Mouse (Mus musculus) right cerebral cortex, postnatal 10 days (tissue): ENCODE results near the gene Sipa1l3.
A peak's percentile ranks its signal among the peaks of the same experiment; 100 is the strongest.

Experiments used
- DNase-seq, 2 experiments: peaks; one replicate each; pipeline ENCODE4 v3.0.0; 2021; ENCODE audit warnings: low spot score in 2 of 2

The Sipa1l3 gene

DNA sequence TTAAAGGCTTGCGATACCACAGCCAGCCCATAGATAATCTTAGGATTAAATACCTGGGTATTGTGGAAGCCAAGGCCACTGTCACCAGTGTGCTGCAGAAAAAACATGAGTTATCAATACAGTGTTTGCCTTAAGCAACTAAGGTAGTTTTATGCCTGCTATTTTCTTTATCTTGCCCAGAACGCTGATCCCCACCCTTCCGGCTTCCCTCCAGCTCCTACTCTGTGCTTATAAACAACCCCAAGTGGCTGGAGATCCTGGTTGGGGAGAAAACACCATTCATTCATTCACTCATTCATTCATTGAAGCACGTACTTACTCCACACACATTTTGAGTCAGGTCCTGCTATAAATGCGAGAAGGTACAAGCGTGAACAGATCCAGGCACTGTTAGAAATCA, 233.9 kb downstream of the Sipa1l3 start:
- DNase-seq, result no peak

DNA sequence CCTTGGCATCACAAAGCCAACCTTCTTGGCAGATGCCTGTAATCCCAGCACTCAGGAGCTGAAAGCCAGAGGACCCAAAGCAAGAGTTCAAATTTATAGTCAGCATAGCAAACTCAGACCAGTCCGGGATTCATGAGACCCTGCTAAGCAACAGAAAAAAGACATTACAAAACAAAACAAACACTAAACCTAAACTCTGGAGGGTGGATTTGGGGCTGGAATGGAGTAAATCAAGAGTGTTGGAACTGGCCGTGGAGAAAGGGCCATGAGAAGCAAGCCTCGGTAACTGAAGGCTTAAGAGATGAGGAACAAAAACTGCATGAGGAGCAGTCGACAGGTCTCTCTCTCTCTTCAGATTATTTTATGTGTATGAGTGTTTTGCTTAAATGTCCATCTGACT, 234.6 kb downstream of the Sipa1l3 start:
- DNase-seq, result no peak

DNA sequence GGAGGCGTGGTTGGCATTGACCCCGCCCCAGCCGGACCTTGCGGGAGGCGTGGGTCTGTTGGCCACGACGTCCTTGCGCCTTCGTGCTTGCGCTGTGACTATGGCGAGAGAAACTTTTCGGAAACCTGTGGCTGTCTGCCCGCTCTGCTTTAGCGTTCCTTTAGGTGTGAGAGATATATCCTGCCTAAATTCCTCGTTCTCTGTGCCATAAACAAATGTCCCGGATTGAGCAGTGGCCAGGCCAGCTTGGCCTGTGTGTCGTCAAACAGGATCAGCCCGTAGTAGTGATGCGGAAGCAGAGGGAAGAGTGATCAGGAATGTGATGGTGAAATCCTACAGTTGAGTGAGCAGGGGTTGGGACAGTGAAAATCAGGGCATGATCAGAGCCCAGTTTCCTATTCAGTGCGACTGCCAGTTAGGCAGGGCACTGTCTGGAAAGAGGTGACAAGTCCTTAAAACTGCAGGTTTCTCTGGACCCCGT, 236.3 kb downstream of the Sipa1l3 start:
- DNase-seq, result no peak

DNA sequence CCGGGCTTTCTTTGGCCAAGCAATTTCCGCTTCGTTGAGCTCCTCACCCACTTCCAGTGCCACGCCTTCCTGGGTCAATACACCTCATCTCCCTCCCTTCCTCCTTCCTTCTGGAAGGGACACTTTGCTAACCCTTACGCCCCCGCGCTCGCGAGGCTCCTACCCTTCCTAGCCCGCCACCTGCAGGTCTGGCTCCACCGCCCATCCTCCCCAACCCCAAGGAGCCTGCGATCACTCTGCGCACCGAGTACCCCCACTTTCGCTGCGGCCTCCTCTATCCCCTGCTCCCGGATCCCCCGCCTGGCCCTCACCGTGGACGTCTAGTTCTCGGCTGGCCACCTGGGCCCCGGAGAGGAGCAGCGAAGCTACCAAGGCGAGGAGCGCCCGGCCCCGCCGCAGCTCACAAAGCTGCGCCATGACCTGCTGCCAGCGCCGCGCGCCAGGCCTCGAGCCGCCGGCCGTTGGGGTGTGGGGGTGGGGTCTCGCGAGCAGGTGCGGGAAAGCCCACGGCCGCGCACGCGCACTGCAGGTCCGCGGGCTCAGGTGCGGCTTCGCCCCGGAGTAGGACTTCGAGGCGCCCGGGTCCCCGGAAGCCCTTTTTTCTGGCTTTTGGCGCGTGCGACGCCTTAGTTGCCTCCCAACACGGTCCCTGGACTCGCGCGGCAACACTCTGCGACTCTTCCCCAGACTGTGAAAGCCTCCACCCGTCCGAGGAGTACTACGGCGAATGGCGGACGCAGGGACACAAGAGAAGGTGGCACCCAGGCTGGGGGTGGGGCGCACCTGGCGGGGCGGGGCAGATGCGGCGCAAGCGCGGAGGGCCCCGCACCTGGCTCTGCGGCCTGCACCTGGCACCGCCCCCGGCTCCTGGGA, 237.0 kb downstream of the Sipa1l3 start, which contains the start of gene Spint2:
Spint2 (minus strand) TSS at position 712 of the 873 bp plus-strand sequence.
- peak; percentile 55 for DNase-seq

DNA sequence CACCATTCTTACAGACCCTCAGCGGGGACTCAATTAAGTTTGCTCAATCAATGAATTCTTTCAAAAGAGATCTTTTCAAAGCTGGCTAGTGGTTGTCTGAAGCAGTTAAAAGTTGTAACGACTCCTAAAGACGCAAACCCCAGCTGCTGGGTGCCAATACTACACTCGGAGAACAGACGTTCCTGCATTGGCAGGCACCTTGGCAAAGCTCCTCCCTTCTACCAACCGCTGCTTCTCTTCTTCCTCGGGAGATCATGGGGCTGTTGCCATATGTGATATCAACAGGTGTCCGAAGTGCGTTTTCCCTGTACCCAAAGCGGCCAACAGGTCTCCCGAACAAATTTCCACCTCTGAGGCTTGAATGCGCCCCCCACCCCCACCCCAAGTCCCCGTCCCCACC, 237.6 kb downstream of the Sipa1l3 start:
- no peak for DNase-seq

DNA sequence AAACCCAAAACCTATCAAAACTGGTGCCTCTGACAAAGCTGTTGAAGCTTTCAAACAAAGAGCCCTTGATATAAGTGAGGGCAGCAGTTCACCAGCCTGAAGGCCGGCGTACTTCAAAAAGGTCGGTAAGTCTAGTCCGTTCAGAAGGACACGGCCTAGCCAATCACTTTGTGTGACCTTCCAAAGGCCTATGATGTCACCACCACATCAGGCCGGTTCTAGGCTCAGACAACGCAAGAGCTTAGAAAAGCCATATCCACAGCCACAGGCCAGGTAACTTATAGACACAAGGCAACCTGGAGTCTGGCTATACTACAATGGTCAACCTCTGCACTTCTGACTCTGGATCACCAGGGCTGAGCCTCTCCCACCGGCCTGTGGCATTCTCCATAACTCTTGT, 238.5 kb downstream of the Sipa1l3 start:
- DNase-seq, result no peak

DNA sequence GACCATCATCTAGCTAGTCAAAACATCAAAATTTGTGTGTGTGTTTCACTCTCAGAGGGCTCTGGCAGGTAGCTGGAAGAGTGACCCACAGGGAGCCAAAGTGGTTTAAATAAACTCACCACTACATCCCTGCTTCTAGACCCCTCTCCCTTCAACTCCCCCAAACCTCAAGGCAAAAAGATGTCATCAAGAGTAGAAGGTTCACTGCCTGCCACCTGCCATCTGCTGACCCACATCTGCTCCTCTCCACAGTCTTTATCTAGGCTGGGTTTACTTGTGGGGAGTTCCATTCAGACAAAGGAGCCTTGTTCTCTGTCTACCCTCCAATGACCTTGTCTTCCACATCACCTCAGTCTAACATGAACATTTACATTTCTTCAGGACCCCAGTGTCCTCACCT, 239.2 kb downstream of the Sipa1l3 start:
- DNase-seq, result no peak

DNA sequence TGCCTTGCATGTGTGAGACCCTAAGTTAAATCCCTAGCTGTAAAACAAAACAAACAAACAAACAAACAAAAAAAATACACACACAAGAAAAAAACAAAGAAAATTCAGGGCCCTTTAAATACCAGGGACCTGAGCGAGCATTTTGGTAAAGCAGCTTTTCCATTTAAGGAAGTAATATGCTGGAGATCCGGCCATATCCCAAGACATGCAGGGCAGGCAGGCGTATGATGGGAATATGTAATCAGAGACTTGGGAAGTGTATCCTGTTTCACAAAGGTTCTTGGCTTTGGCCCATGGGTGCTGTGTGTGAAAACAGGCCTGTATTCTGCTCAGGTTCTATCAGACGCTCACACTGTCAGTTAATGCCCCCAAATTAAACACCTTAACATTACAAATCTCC, 240.9 kb downstream of the Sipa1l3 start:
- DNase-seq, result no peak

DNA sequence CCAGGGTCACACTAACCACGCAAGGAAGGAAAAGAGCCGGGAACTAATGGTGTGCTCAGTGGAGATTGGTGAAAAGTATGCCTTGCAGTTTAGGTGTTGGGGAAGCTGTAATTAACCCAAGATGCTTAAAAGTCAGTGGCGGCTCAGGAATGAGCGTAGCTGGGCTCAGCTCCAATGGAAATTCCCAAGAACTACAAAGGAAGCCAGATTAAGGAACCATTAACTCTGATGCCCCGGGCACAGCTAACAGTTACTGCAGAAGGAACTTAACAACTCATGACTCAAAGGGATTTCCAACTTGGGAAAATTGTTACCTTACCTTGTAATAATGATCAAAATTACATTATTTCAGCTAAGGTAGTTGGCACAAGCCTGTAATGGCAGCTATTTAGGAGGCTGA, 241.7 kb downstream of the Sipa1l3 start:
- no peak for DNase-seq

DNA sequence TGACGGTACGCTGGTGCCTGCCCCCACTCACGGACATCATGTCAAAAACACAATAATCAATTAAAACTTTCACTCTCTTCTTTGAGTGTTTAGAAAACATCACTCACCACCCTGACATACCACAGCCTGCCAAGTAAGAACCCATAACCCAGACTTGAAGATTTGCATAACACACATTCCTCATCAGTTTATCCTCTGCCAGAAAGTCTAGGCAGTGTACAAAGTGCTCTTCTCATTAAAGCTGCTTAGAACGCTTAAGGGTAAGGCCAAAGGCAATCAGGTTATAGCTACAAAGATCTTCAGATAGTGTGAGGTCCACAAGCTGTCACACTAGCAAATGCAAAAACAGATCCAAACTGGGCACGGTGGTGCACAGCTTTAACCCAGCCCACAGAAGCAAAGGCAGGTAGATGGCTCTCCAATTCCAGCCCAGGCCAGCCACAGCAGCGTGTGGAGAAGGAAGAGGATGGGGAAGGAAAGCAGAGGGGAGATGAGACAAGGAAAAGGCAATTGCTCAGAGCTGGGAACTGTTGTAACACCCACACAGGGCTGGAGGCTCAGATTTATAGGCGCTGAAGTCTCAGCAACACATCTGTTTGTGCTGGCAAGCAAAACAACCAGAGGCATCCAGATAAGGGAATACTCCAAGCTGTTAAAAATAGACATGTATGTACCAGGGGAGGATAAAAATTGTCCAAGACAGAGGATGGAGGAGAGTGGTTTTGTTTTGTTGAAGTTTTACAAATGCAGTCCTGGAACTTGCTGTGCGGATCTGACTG, 246.6 kb downstream of the Sipa1l3 start:
- DNase-seq, result no peak

DNA sequence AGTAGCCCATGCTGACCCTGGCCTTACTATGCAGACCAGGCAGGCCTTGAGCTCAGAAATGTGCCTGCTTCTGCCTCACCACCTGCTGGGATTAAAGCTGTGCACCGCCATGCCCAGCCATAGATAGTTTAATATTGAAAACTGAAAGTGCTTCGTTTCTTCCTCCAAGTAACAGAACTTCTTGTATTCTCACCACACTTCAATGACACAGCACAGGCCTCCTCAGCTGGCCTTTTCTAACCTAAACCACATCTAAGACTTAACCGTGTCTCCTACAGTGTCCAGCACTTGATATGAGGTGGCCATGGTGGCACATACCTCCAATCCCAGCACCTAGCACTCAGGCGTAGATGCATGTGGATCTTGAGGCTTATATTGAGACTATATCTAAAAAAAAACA, 248.0 kb downstream of the Sipa1l3 start:
- no peak for DNase-seq
